Mouse (Mus musculus) bone marrow macrophage, adult 2 months (primary cell): ENCODE results near the gene Cysltr2.

Experiments used
- CTCF ChIP-seq: IDR thresholded peaks from 2 replicates; pipeline ENCODE4 v1.5.1; 2012; ENCODE audit warnings: low read depth, mild to moderate bottlenecking, low read length, moderate library complexity
- POLR2A ChIP-seq: IDR thresholded peaks from 2 replicates; pipeline ENCODE4 v1.6.1; 2012; ENCODE audit warnings: mild to moderate bottlenecking, low read depth, low read length, borderline replicate concordance

- TF ChIP-seq CTCF (no peak), POLR2A (no peak)
Observed at GRCm38 (mm10) chr14:72982981-72983436, 65.9 kb downstream of the Cysltr2 start.
